Mouse (Mus musculus): ENCODE measurements at regions not wholly inside any gene's neighbourhood (a gene's known extent, or its start where the extent isn't known, plus 50 kb on each side); places are given as distances from the start of the nearest gene placed in this dataset.

DNA sequence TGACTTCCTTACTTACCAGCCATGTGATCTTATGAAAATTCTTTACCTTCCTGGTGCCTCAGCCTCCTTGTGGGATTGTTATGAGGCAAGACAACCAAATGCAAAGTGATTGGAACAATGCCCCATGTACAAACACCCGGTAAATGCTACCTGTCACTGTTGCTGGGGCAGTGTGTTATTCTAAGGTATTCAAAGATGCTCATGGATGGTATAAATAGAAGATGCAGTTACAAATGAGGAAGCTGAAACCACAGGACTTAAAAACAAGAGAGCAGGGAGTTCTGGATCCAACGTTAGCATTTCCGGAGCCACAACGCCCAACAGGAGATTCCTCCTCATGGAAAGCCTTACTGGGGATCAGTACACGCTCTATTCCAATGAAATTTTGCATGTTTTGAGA, 82.9 kb downstream of the Plk2 start:
- no peak for DNase-seq
- Histone ChIP-seq H3K4me3 (ENCODE audit: insufficient read depth, low read depth, low read length) (no peak overlapping the region), H3K27ac (ENCODE audit: insufficient read depth, low read depth, low read length) (no peak overlapping the region), H3K4me1 (ENCODE audit: control insufficient read depth, insufficient read depth, low read length) (no peaks in the 10 kb centered on the region), H3K36me3 (ENCODE audit: control insufficient read depth, insufficient read depth, low read length) (no peaks in the 10 kb centered on the region), H3K27me3 (replicated peaks; ENCODE audit: control insufficient read depth, insufficient read depth, low read length) (no peaks in the 10 kb centered on the region)
- WGBS, result 91% methylated on average over 5 of the region's 5 CpGs
- no peak for TF ChIP-seq POLR2A (IDR thresholded peaks at IDR 0.05; ENCODE audit: low read depth, low read length)
- TF ChIP-seq CTCF (conservative IDR thresholded peaks at IDR 0.05; ENCODE audit: insufficient read depth, insufficient read length, low read depth, low read length), result no peak

DNA sequence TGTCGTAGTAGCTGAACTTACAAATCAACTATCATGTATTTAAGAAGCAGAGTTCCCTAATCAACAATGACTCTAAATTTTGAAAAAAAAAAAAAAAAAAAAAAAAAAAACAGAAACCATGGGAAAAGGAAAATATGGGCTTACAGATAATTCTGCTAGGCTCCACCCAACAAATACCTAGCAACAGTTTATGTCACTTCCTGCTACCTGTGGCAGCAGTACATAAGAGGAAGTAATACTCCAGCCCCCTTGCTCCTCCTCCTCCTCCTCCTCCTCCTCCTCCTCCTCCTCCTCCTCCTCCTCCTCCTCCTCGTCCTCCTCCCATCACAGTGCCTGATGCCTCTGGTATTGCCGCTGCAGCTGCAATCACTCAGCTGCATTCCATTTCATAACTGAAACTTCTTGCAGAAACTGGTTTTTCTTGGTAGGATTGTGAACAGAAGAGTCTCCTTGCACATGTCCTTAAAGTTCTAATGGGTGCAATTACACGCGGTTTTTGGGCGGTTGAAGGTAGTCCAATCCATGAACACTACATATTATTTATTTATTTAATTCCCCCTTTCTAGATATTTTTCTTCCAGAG, 89.6 kb downstream of the Plk2 start:
- no peak overlapping the region for H3K4me3 ChIP-seq (ENCODE audit: insufficient read depth, low read depth, low read length)
- H3K27me3 ChIP-seq (replicated peaks; ENCODE audit: control insufficient read depth, insufficient read depth, low read length), result no peaks in the 10 kb centered on the region
- no peaks in the 10 kb centered on the region for H3K36me3 ChIP-seq (ENCODE audit: control insufficient read depth, insufficient read depth, low read length)
- 66% methylated on average over 5 of the region's 6 CpGs for WGBS
- no peaks in the 10 kb centered on the region for H3K4me1 ChIP-seq (ENCODE audit: control insufficient read depth, insufficient read depth, low read length)
- no peak overlapping the region for H3K27ac ChIP-seq (ENCODE audit: insufficient read depth, low read depth, low read length)
- no peak for DNase-seq
- TF ChIP-seq POLR2A (IDR thresholded peaks at IDR 0.05; ENCODE audit: low read depth, low read length) (no peak), CTCF (conservative IDR thresholded peaks at IDR 0.05; ENCODE audit: insufficient read depth, insufficient read length, low read depth, low read length) (no peak)

DNA sequence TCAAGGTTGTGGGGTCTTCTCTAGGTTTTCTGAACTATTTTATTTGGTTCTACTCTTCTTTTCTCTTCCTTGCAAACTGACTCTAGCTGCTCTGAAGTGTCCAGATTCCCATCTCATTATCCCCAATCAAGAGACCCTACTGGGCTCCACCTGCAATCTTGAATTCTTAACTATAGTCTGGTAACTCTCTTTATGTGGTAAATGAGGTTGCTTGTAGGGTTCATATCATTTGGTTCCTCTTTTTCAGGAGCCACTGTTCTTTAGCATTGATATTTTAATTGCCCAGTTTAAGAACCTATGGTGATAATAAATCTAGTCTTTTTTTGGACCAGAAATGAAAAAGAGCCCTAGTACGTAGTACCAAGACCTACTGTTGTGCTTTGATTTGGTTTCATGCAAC, 90.7 kb downstream of the Plk2 start:
- no peaks in the 10 kb centered on the region for H3K27me3 ChIP-seq (replicated peaks; ENCODE audit: control insufficient read depth, insufficient read depth, low read length)
- 89% methylated on average over 1 of the region's 1 CpGs for WGBS
- DNase-seq, result no peak
- no peak for TF ChIP-seq CTCF (conservative IDR thresholded peaks at IDR 0.05; ENCODE audit: insufficient read depth, insufficient read length, low read depth, low read length)
- no peak for TF ChIP-seq POLR2A (IDR thresholded peaks at IDR 0.05; ENCODE audit: low read depth, low read length)
- no peak overlapping the region for H3K27ac ChIP-seq (ENCODE audit: insufficient read depth, low read depth, low read length)
- no peaks in the 10 kb centered on the region for H3K36me3 ChIP-seq (ENCODE audit: control insufficient read depth, insufficient read depth, low read length)
- no peak overlapping the region for H3K4me3 ChIP-seq (ENCODE audit: insufficient read depth, low read depth, low read length)
- H3K4me1 ChIP-seq (ENCODE audit: control insufficient read depth, insufficient read depth, low read length), result no peaks in the 10 kb centered on the region

DNA sequence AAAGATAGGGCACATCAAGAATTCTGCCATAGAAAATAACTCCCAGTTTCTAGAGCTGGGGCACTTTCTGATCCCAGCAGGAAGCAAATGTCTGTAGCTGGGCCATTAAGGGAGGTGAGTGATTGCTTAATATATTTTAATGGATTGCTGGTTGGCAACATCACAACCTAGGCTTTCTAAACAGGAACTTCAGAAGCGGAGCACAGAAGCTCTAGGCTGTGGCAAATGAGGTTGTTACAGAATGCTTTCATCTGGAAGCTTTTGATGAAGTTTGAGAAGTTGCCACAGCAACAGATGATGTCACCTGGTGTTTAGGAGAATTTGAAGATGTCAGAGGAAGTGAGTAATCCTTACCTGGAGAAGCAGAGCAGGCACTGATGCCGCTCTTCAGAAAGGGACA, 95.3 kb downstream of the Plk2 start:
- Histone ChIP-seq H3K4me1 (ENCODE audit: control insufficient read depth, insufficient read depth, low read length) (no peaks in the 10 kb centered on the region), H3K36me3 (ENCODE audit: control insufficient read depth, insufficient read depth, low read length) (no peaks in the 10 kb centered on the region), H3K27ac (ENCODE audit: insufficient read depth, low read depth, low read length) (no peak overlapping the region), H3K27me3 (replicated peaks; ENCODE audit: control insufficient read depth, insufficient read depth, low read length) (no peaks in the 10 kb centered on the region), H3K4me3 (ENCODE audit: insufficient read depth, low read depth, low read length) (no peak overlapping the region)
- DNase-seq, result no peak
- TF ChIP-seq CTCF (conservative IDR thresholded peaks at IDR 0.05; ENCODE audit: insufficient read depth, insufficient read length, low read depth, low read length), result no peak
- TF ChIP-seq POLR2A (IDR thresholded peaks at IDR 0.05; ENCODE audit: low read depth, low read length), result no peak
- WGBS, result 78% methylated on average over 2 of the region's 2 CpGs

DNA sequence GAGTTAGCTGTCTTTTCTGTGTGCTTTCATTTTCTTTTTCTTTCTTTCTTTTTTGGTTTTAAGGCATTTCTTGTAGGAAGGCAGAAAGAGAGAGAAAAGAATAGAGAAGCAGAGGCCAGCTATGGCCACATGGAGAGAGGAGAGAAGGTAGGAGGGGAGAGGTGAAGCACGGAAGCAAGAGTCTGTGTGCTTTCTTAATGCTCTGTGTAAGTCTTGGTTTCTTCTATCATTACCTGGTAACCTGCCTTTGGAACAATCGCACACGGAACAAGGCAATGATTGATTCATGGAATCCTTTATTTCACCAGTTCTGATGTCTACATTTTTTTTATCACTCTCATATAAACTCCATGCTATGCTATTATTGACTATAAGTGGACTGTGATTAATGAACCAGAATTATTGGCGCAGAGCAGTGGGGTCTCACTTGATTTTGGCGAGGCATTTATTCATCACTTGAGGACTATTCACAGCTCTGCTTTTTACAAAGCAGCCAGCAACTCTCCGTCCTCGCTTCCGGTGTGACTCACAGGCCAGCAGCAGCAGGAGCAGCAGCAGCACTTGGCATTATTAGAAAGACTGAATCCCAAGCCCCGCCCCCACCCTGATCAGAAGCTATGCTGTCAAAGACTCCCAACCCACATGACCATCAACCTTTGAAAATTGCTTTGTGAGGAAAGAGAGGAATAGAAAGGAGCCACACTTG, 97.6 kb downstream of the Plk2 start:
- Histone ChIP-seq H3K4me1 (ENCODE audit: control insufficient read depth, insufficient read depth, low read length) (no peaks in the 10 kb centered on the region), H3K36me3 (ENCODE audit: control insufficient read depth, insufficient read depth, low read length) (no peaks in the 10 kb centered on the region), H3K27ac (ENCODE audit: insufficient read depth, low read depth, low read length) (no peak overlapping the region), H3K4me3 (ENCODE audit: insufficient read depth, low read depth, low read length) (no peak overlapping the region), H3K27me3 (replicated peaks; ENCODE audit: control insufficient read depth, insufficient read depth, low read length) (no peaks in the 10 kb centered on the region)
- no peak for DNase-seq
- TF ChIP-seq POLR2A (IDR thresholded peaks at IDR 0.05; ENCODE audit: low read depth, low read length) (no peak), CTCF (conservative IDR thresholded peaks at IDR 0.05; ENCODE audit: insufficient read depth, insufficient read length, low read depth, low read length) (no peak)
- 67% methylated on average over 9 of the region's 9 CpGs for WGBS

DNA sequence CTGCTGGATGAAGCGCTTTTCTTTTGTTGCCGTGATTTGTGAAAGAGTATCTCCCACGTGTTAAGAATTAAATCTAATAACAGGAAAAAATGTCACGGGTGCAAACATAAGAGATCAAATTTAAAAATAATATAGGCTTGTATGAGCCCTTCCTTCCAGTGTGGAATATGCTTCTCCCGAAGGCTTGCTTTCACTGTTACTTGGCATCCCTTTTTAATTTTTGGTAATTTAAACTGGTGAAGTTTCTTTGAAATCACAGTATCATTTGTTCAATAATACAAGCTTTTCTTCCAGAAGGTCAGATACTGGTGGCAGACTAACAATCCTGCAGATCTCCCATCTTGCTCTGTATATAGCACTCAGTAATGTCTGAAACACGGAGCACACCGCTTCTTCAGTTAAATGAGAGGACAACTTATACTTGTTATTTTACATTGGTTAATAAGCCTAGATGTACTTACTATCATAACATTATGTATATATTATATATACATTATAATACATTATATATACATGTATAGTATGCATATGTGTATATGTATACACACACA, 98.2 kb downstream of the Plk2 start:
- WGBS, result 80% methylated on average over 7 of the region's 7 CpGs
- no peak overlapping the region for H3K4me3 ChIP-seq (ENCODE audit: insufficient read depth, low read depth, low read length)
- no peaks in the 10 kb centered on the region for H3K4me1 ChIP-seq (ENCODE audit: control insufficient read depth, insufficient read depth, low read length)
- no peak for DNase-seq
- TF ChIP-seq POLR2A (IDR thresholded peaks at IDR 0.05; ENCODE audit: low read depth, low read length) (no peak), CTCF (conservative IDR thresholded peaks at IDR 0.05; ENCODE audit: insufficient read depth, insufficient read length, low read depth, low read length) (no peak)
- H3K27me3 ChIP-seq (replicated peaks; ENCODE audit: control insufficient read depth, insufficient read depth, low read length), result no peaks in the 10 kb centered on the region
- H3K36me3 ChIP-seq (ENCODE audit: control insufficient read depth, insufficient read depth, low read length), result no peaks in the 10 kb centered on the region
- no peak overlapping the region for H3K27ac ChIP-seq (ENCODE audit: insufficient read depth, low read depth, low read length)

DNA sequence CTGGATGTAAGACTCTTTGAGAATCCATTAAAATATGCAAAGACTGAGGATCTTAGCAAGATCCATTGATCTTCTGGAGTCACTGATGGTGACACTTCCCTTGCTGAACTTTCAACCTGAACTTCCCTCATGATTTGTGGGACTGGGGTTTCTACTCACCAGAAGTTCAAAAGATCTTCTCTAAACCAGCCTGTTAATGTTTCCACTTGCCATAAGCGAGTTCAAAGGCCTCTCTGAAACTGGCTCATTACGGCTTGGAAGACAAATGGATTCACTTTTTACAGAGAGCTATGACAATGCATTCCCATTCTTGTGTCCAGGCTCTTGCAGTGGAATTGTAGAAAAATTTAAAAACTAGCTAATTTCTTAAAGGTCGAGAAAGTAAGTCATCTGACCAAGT, 102.6 kb downstream of the Plk2 start:
- H3K27ac ChIP-seq (ENCODE audit: insufficient read depth, low read depth, low read length), result no peak overlapping the region
- H3K4me3 ChIP-seq (ENCODE audit: insufficient read depth, low read depth, low read length), result no peak overlapping the region
- WGBS, result 81% methylated on average over 3 of the region's 3 CpGs
- no peaks in the 10 kb centered on the region for H3K27me3 ChIP-seq (replicated peaks; ENCODE audit: control insufficient read depth, insufficient read depth, low read length)
- DNase-seq, result peak; percentile 52
- no peaks in the 10 kb centered on the region for H3K36me3 ChIP-seq (ENCODE audit: control insufficient read depth, insufficient read depth, low read length)
- no peaks in the 10 kb centered on the region for H3K4me1 ChIP-seq (ENCODE audit: control insufficient read depth, insufficient read depth, low read length)
- TF ChIP-seq CTCF (conservative IDR thresholded peaks at IDR 0.05; ENCODE audit: insufficient read depth, insufficient read length, low read depth, low read length), result no peak
- TF ChIP-seq POLR2A (IDR thresholded peaks at IDR 0.05; ENCODE audit: low read depth, low read length), result no peak

All from kidney, adult 2 months (tissue).